Mouse (Mus musculus): ENCODE data around the gene Art3.
A peak's percentile ranks its signal among the peaks of the same experiment; 100 is the strongest.

Gene Art3

DNA sequence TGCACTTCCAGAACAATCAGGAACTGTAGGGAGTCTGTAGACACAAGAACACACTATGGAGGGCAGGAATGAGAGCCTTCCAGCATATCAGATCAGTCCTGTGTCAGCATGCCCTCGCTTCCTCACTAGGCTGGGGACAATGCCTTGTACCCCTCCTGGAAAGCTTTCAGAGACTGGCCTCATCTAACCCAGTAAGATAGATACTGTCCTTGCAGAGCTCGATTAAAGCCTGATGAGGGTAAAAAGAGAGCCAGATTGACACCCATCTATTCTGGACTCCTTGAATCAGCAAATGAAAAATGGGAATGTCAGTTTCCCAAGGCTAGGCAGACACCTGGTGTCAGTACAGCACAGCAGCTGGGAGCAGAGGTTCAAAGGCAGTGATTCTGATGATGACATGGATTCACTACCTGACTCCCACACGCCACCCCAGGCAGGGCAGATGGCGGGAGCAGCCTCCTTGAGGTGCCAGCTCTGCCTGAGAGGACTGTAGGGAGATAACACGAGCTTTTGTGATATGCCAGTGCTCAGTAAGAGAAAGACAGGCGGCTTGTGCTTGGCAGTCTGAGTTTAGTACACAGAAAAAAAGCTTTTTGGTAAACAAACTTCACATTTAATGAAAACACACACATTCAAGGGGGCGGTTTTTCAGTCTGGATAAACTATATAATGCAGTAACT lies 80.0 kb downstream of the Art3 start:
- DNase-seq (ENCODE audit: extremely low read depth, insufficient read length, low spot score), result no peak

DNA sequence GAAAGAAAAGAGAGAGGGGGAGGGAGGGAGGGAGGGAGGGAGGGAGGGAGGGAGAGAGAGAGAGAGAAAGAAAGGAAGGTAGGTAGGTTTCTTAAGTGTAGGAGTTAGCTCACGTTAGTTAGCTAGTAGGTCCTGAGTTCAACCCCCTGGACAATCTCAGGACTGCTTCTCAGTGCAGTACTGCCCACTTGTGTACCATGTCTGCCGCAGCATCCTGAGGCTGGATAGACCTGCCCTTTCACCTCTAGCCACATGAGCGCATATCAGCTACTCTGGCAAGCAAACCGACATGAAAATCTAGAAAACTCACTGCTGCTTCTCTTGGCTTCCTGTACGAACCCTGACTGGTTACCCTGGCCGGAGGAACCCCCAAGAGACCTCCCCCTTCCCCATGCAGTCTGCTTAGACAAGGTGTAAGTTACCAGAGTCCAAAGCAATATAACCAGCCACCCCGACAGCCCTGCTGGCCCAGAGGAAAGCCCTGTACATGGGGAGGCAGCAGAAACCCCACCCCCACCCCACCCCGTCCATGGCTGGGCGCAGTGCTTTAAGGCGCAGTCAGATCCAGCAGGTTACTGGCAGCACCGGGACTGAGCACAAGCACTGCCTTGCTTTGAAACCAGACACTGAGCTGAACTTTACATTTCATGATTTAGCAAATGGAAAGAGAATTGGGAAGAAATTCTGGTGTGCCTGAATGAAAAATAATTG lies 81.8 kb downstream of the Art3 start:
- no peak for DNase-seq (ENCODE audit: extremely low read depth, insufficient read length, low spot score)

DNA sequence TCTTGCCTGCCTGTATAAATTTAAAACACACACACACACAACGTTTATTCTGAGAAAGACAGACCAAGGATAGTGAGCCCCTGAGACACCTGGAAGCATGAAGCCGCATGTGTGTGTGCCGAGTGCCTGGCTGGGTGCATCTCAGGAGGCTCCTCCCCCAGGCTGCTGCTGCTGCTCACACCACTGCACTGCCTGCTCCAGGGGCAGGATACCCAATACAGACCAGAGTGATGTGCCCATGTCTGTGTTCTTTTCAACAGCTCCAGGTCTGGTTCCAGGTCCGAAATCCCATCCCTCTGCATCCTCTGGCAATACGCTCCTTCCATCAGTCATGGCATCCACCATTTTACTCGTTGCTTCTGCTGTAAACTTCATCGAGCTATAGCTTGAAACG lies 82.4 kb downstream of the Art3 start:
- no peak for DNase-seq (ENCODE audit: extremely low read depth, insufficient read length, low spot score)

- DNase-seq (ENCODE audit: extremely low read depth, insufficient read length, low spot score), result no peak
Observed at GRCm38 (mm10) chr5:92424126-92424525, 92.5 kb downstream of the Art3 start.

DNA sequence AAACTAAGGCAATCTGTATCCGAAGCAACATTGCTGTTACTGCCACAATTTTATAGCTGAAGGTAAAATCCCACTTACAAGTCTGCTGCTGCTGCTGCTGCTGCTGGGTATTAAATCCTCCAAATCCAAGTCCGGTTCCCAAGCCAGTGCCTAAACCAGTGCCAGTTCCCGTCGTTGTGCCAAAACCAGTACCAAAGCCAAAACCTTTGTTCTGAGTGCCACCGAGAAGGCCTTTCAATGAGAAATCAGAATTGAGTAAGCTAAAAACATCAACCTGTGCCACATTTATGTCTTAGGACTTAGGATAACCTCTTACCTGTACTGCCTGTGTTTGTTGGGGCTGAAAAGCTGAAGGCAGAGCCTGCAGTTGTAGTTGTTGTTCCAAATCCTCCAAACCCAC lies 99.1 kb downstream of the Art3 start:
- no peak for DNase-seq (ENCODE audit: extremely low read depth, insufficient read length, low spot score)

DNA sequence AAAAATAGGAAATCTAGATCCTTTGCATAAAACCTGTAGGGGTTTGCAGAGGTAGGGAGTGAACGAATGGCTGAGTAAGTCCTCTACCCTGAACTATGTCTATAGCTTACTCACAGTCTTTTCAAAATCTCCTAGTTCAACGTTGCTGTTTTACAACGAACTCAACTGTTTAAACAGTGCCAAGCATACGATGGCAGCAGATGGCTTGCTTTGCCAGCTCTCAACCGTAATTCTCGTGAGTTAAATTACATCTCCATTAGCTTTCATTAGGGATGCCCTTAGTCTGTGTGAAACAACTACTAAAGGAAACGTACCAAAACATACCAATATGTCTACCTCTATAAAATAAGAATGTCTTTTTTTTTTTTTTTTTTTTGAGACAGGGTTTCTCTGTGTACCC lies 100.0 kb downstream of the Art3 start:
- DNase-seq (ENCODE audit: extremely low read depth, insufficient read length, low spot score), result no peak

- DNase-seq (ENCODE audit: extremely low read depth, insufficient read length, low spot score), result no peak
Observed at GRCm38 (mm10) chr5:92434070-92434469, 102.4 kb downstream of the Art3 start.

DNA sequence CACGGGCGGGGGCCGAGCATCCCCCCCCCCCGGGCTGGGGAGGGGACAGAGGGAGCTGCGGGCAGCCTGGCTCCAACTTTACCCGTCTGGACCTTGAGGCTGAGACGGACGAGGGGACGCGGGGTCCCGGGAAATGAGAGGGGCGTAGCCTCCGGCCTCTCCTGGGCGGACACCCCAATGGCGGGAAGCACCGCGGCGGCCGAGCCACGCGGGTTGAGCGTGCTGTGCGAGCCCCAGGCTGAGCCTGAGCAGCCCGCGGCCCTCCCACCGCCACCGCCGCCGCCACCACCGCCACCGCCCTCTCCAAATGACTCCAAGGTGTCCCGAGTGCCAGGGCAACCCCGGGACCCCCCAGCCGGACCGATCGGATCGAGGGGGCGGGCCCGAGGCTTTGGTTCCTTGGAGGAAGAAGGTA lies 103.0 kb downstream of the Art3 start:
- no peak for DNase-seq (ENCODE audit: extremely low read depth, insufficient read length, low spot score)

GRCm38 (mm10) chr5:92435025-92435584 lies 103.5 kb downstream of the Art3 start, which contains the start of gene Nup54:
TSS of gene Nup54 (minus strand) at chr5:92435219.
- peak; percentile 98 for DNase-seq (ENCODE audit: extremely low read depth, insufficient read length, low spot score)

DNA sequence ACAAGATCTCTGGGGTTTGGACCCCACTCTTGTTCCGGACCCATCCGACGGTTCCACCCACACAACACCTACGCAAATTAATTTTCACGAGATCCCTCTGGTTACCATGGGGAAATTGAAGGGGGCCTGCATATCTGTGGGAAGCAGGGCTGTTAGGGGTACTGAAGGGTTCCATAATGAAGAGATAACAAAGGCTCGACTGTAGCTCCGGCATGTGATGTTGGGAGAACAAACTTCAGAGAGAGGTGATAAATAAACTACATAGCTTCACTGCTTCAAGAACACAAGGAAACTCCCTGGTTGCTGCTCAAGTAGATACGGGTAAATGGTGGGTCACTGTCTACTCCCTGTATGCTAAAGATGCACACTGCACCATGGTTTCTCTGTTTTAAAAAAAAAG lies 106.9 kb downstream of the Art3 start:
- DNase-seq (ENCODE audit: extremely low read depth, insufficient read length, low spot score), result no peak

GRCm38 (mm10) chr5:92441494-92441893 lies 109.9 kb downstream of the Art3 start:
- no peak for DNase-seq (ENCODE audit: extremely low read depth, insufficient read length, low spot score)

DNA sequence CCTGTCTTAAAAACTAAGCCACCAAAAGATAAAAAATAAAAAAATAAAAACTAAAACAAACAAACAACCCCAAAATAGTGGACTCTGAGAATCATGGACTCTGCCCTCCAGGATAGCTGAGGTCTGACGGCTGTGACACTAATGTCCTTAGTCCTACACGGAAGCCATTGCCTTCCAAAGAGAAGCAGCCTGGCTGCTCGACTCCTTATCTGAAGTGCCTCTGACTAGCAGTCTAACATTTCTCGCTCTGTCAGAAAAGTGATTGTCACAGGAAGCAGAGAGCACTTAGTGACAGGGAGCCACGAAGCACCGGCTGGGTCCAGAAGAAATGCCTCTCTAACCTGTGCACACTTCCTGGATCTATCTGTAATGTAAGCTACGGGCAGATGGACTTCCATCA lies 111.3 kb downstream of the Art3 start:
- no peak for DNase-seq (ENCODE audit: extremely low read depth, insufficient read length, low spot score)

GRCm38 (mm10) chr5:92445016-92445415 lies 113.4 kb downstream of the Art3 start:
- no peak for DNase-seq (ENCODE audit: extremely low read depth, insufficient read length, low spot score)

DNA sequence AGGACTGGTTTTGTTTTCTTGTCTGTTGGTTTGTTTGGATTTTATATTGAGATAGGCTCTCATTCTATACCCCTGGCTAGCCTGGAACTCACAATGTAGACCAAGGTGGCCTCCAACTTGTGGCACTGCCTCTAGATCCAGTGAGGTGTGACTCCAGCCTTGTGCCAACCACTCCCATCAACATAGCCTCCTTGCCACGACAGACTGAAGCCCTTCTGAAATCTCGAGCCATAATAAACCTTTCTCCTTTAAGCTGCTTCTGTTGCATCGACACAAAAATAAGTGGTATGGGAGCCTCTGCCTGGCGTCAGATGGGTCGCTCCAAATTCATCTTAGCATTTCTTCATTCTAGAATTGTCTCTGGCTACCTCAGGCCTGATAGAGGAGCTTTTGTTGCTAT lies 115.1 kb downstream of the Art3 start:
- no peak for DNase-seq (ENCODE audit: extremely low read depth, insufficient read length, low spot score)

GRCm38 (mm10) chr5:92452876-92453275 lies 121.2 kb downstream of the Art3 start:
- no peak for DNase-seq (ENCODE audit: extremely low read depth, insufficient read length, low spot score)

DNA sequence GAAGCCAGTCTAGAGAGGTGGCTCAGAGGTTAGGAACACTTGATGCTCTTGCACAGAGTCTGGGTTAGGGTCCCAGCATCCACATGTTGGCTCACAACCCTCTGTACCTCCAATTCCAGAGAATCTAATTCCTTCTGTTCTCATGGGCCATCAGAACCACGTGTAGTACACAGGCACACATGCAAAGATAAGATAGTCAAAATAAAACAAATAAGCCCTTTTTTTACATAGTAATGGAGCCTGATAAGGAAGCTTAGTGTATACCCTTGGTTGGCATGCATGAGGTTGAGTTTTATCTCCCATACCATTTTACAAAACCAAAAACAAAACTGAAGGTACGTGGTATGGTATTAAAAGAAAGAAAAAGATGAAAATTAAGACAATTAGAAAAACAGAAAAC lies 125.8 kb downstream of the Art3 start:
- no peak for DNase-seq (ENCODE audit: extremely low read depth, insufficient read length, low spot score)

DNA sequence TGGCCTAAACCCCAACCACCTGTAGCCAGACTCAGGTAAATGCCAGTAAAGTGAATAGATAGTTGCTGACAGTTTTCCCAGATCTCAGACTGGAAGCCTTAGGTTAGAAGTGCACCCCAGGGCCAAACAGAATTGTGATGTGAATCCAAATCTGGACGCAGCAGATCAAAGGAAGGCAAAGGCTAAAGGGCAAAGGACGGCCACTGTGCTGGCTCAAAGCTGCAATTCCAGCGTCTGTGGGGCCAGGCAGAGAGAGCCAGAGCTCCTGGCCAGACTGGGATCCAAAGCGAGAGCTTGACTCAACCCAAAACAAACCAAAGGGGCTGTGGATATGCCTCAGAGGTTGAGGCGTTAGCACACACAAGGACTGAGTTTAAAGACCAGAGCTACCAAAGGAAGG lies 127.1 kb downstream of the Art3 start:
- no peak for DNase-seq (ENCODE audit: extremely low read depth, insufficient read length, low spot score)

- DNase-seq (ENCODE audit: extremely low read depth, insufficient read length, low spot score), result no peak
Observed at GRCm38 (mm10) chr5:92461321-92461720, 129.7 kb downstream of the Art3 start.
